Mouse (Mus musculus) duodenum, adult 2 months (tissue): ENCODE data around the gene Rflna. TPM values are rescaled to one million over a fixed set of nuclear protein-coding genes. Genes with fewer than 3 reads are reported as not detected.

ENCODE experiments used
- polyA plus RNA-seq: library from polyadenylated mRNA; depleted of rRNA; stranded (reverse); fragments of >200 nt; gene quantifications from 2 replicates; pipeline ENCODE4 v1.2.3, GENCODE M21; 2012; ENCODE audit warnings: low replicate concordance; rRNA removed

Rflna gene
- polyA plus RNA-seq = 2.7 and 5.3 TPM in 2 replicates

DNA sequence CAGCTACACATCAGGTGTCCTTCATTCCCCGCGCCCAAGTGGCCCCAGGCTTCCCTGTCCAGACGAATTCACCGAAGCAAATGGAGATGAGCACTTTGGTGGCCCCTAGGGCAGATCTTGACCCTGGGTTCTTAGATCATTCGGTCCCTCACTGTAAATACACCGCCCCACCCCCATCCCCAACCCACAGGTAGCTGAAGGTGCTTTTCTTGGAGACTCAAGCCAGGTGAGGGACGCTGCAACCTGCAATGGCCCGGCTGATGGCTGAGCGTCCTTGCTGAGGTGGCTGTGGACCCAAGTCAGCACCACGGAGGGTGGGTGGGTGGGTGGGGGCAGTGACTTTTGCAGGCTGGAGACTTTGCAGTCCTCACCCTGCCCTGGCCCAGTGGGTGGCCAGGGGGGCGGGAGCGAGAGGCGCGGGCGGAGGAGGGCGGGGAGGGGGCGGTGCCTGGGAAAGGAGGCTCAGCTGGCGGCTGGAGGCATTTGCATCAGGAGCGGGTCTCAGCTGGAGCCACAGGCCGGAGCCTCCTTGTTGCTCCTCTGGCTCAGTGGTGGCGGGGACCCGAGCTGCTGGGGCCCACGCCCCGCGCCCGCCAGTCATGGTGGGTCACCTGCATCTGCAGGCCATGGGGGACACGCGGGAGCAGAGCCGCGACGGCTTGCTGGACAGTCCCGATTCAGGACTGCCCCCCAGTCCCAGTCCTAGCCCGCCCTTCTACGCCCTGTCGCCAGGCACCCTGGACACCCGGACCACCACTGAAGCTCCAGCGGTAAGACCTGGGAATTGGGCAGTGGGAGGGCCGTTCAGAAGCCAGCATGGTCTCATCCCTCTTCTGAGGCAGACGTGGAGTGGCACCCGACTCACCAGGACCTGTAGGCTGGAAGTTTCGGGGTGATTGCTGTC, at the start of gene Rflna:
Gene Rflna, plus strand, starts transcription at position 253 of the 904 bp plus-strand sequence.

Other genes starting within 250 kb of the Rflna start
- 4.2 and 6.9 TPM in 2 replicates for gene Ccdc92, start 140.8 kb upstream of the Rflna start, polyA plus RNA-seq
- 8.7 and 9.2 TPM in 2 replicates for gene Zfp664, start 140.5 kb upstream of the Rflna start, polyA plus RNA-seq
- 41.6 and 48.6 TPM in 2 replicates for gene Ncor2, start 176.0 kb downstream of the Rflna start, polyA plus RNA-seq